Mouse (Mus musculus) splenic B cell, adult 2 months (primary cell): ENCODE results near the gene Otub1.
A peak's percentile ranks its signal among the peaks of the same experiment; 100 is the strongest.

Source experiments
- DNase-seq: peaks from one replicate; pipeline ENCODE4 v3.0.0-alpha.2; 2011; ENCODE audit warnings: low read depth, low spot score
- H3K27me3 ChIP-seq: 2 replicates; pipeline ENCODE4 v1.6.1; 2012; ENCODE audit warnings: mild to moderate bottlenecking, low read length, moderate library complexity, mixed read lengths; ENCODE audit not compliant: control insufficient read depth, poor library complexity, insufficient read depth, severe bottlenecking
- H3K36me3 ChIP-seq: 2 replicates; pipeline ENCODE4 v1.6.1; 2012; ENCODE audit warnings: mild to moderate bottlenecking, low read length, moderate library complexity, mixed read lengths; ENCODE audit not compliant: control insufficient read depth, poor library complexity, insufficient read depth, severe bottlenecking

The Otub1 gene

DNA sequence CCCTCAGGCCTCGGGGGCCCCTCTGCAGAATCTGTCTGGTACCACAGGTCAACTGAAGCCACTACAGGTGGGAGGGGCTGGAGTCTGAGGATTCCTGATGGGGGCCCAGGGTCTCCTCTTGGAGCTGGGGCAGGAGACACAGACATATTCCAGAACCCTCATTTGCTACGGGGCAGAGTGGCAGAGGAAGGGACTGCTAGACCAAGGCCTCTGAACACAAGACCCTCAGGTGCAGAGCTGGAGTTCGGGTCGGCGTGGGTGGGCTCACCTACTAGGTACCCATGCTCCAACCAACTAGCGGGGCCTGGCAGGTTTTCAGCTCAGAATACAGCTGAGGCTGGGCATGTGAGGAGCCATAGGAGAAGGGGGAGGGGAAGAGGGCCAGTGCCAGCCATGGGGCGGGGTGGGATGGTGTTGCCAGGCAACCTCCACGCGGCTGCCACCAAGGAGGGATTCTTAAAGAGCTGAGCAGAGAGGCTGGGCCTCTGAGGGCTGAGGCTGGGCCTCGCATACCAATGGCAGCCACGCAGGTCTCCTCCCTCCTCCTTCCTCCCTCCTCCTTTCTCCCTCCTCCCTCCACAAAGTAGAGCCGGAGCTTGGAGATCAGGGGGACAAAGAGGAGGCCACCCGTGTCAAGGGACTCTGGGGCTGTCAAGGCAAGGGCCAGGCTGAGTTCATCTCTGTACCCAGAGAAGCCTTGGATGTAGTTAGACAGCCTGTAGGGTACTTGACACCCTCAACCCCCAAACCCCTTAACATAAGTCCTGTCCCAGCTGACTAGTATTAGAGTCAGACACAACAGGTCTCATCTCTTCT is 33.9 kb downstream of the Otub1 start:
- Histone ChIP-seq H3K36me3 (no peaks in the 10 kb centered on the region), H3K27me3 (no peaks in the 10 kb centered on the region)
- no peak for DNase-seq

DNA sequence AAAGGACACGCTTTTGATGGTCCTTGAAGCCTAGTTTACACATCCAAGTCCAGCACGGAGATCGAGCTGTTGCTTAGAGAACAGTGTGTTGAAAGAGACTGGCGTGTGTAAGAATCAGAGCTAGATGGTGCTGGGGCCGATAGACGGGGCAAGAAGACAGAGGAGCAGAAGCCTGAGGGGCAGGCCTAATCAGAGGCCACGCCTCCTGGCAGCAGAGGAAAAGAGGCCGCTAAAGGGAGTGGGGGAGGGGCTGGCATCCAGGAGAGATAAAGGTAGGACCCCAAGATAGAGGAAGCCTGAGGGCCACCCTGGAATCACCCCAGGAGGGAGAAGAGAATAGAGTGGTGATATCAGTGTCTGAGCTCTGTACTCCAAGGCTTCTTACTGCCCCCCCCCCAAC is 34.7 kb downstream of the Otub1 start:
- no peaks in the 10 kb centered on the region for H3K36me3 ChIP-seq
- DNase-seq, result no peak
- no peaks in the 10 kb centered on the region for H3K27me3 ChIP-seq

- H3K36me3 ChIP-seq, result no peaks in the 10 kb centered on the region
- no peaks in the 10 kb centered on the region for H3K27me3 ChIP-seq
- DNase-seq, result no peak
Measured at GRCm38 (mm10) chr19:7170916-7171315, 35.2 kb downstream of the Otub1 start.

GRCm38 (mm10) chr19:7168423-7168822 is 37.7 kb downstream of the Otub1 start:
- H3K36me3 ChIP-seq, result no peaks in the 10 kb centered on the region

DNA sequence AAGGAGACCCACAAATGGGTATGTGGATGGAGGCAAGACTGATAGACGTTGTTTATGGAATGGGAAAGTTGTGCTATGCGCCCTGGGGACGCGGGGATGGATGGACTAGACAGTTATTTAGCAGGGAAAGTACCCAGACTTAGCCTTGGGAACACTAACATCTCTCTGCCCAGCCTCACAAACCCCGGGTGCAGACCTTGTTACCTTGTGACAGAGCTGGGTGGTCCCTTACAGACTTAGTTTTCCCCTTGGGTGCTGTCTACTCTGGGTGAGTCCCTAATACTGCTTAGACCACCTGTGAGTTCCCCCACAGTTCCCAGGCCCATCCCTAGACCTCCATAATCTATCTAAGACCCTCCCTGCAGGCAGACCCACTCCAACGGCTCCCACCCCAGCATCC is 39.3 kb downstream of the Otub1 start:
- no peak for DNase-seq
- Histone ChIP-seq H3K27me3 (no peaks in the 10 kb centered on the region; the same call in 1 of the 2 replicates), H3K36me3 (no peaks in the 10 kb centered on the region)

More at GRCm38 (mm10) chr19:7168423-7168822, 37.7 kb downstream of the Otub1 start:
- DNase-seq, result no peak
- H3K27me3 ChIP-seq, result no peaks in the 10 kb centered on the region; the same call in 1 of the 2 replicates

DNA sequence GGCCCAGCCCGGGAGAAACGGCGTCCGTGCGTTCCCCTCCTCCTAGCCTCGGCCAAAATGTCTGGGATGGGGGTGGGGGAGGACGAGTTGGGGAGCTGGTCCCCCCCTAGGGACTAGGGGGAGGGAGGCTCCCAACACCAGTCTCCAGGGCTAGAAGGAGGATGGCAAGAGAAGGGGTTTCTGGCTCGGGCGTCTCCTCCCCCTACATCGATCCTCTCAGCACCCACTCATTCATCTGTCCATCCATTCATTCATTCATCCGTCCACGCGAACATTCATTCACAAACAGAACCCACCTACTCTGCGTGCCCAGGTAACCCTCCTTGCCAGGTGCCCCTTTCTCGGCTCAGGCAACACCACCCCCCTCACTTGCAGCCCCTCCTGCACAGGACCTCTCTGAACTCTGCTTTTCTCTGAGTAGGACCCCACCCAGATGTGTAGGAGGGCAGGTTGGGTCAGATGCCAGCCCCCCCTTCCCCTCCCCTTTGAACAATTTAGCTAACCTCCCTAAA is 39.9 kb downstream of the Otub1 start:
- Histone ChIP-seq H3K27me3 (no peaks in the 10 kb centered on the region; the same call in 1 of the 2 replicates), H3K36me3 (no peaks in the 10 kb centered on the region)
- no peak for DNase-seq

DNA sequence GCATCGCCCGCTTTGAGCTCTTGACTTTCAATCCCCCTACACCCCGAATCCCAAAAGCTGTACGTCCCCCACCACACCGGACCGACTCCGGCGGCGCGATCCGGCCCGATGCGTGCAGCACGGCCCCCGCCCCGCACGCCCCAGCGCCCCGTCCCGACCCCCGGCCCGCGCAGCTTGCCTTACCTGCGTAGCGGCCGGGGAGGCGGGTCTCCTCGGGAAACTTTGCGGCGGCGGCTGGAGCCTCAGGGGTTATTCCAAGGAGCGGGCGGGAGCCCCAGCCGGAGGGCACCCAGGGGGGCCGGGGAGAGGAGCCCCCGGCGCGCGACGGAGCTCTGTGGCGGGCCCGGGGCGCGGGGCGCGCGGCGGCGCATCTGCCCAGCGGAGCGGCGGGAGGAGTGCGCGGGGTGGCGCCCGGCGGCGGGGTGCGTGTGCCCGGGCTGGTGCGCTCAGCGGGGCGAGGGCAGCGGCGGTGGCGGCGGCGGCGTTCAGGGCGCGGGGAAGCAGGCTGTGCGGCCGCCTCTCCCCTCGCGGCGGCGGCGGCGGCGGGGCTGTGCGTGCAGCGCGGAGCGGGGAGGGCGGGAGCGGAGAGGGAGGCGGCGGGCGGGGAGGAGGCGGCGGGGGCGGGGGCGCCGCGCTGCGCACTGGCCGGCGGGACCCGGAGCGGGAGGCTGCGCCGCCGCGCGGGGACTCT is 40.5 kb downstream of the Otub1 start:
- peak; percentile 24 for DNase-seq
- Histone ChIP-seq H3K36me3 (no peaks in the 10 kb centered on the region), H3K27me3 (no peaks in the 10 kb centered on the region; the same call in 1 of the 2 replicates)

- Histone ChIP-seq H3K27me3 (no peaks in the 10 kb centered on the region; the same call in 1 of the 2 replicates), H3K36me3 (no peaks in the 10 kb centered on the region)
- DNase-seq, result peak; percentile 35
Measured at GRCm38 (mm10) chr19:7164820-7165323, 41.2 kb downstream of the Otub1 start.

DNA sequence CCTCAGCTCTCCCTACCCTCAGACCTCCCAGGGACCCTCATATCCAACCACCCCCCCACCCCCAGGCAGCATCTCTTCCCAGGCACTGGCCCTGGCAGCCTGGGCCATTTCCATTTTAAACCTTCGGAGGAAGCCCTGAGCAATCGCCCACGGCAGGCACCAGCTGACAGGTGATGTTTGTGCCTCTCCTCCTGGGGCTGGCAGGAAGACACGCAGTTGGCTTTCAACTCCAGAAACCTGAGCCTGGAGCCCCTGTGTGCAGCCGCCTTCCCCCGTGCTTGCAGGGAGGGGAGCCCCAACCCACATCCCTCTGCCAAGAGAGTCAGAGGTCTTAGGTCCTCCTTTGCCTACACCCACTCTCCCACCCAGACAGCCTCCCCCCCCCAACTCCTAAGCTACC is 41.9 kb downstream of the Otub1 start:
- Histone ChIP-seq H3K36me3 (no peaks in the 10 kb centered on the region), H3K27me3 (no peaks in the 10 kb centered on the region; the same call in 1 of the 2 replicates)
- no peak for DNase-seq

- H3K36me3 ChIP-seq, result no peaks in the 10 kb centered on the region
- no peaks in the 10 kb centered on the region; the same call in 1 of the 2 replicates for H3K27me3 ChIP-seq
Measured at GRCm38 (mm10) chr19:7161064-7161463, 45.1 kb downstream of the Otub1 start.

DNA sequence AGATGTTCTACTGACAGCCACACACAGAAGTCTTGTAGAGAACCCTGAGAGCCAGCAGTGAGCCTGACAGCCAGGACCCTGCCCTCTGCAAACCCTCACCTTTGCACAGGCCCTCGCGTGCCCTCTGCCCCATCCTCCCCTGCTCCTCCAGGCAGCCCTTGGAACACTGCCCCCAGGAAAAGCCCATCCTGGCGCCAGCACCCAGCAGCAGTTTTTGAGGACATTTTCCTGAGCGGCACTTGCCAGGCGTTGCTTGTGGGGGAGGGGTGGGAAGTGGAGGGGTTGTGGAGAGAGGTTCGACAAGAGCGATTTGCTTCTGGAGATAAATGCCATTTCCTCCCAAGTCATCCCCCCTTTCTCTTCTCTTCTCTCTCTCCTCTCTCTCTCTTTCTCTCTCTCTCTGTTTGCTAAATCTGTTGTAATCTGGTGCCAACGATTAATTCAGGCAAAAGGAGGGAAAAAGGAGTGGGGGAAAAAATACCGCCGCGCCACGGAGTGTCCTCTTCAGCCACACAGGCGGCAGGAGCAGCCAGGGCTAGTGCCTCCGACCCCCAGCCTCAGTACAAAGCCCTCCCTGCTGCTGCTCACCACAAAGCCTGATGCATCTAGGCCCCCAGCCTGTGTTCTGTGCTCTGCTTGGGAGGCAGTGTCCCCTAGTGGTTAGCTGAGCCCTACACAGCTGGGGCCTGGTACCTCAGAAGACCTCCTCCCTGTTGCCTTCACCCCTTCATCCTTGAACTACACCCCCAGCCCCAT is 45.8 kb downstream of the Otub1 start:
- DNase-seq, result peak; percentile 31
- no peaks in the 10 kb centered on the region for H3K36me3 ChIP-seq

More at GRCm38 (mm10) chr19:7161064-7161463, 45.1 kb downstream of the Otub1 start:
- no peak for DNase-seq

GRCm38 (mm10) chr19:7157734-7158133 is 48.4 kb downstream of the Otub1 start:
- Histone ChIP-seq H3K36me3 (no peaks in the 10 kb centered on the region), H3K27me3 (no peaks in the 10 kb centered on the region)
- DNase-seq, result no peak

More for the DNA sequence above, 45.8 kb downstream of the Otub1 start:
- no peaks in the 10 kb centered on the region; the same call in 1 of the 2 replicates for H3K27me3 ChIP-seq

GRCm38 (mm10) chr19:7155196-7155595 is 50.9 kb downstream of the Otub1 start:
- no peak for DNase-seq
- Histone ChIP-seq H3K27me3 (no peaks in the 10 kb centered on the region), H3K36me3 (no peaks in the 10 kb centered on the region)

DNA sequence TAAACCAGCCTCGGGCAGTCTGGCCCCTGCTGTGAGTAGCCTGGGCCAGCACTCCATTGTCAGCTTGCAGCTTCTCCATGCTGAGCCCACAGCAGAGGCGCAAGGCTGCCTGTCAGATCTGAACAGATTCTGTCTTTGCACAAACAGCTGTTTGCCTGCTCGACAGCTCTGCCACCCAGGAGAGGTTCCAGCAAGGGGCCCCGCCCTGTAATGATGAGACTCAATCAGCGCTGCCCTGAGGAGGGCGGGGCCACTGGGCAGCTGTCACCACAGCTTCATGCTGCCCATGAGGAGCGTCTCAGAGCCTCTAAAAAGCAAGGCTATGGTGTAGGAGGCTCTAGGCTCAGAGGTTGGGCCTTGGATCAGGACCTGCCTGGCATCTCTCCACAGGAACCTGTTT is 52.9 kb downstream of the Otub1 start:
- no peaks in the 10 kb centered on the region for H3K27me3 ChIP-seq

More for the DNA sequence above, 52.9 kb downstream of the Otub1 start:
- no peaks in the 10 kb centered on the region for H3K36me3 ChIP-seq
- no peak for DNase-seq
